Mouse (Mus musculus) embryonic facial prominence, embryonic 14.5 days (tissue): ENCODE results near the gene Mrps18b. TPM values are rescaled to one million over a fixed set of nuclear protein-coding genes. Genes with fewer than 3 reads are reported as not detected.

Experiments
- ATAC-seq: fragments of 200-750 bp; cut with Nextera tagmentation; 2 replicates; pipeline ENCODE4 v1.8.0; 2017; ENCODE audit warnings: low read depth, moderate number of reproducible peaks, moderate TSS enrichment
- DNase-seq: peaks from one replicate; pipeline ENCODE4 v3.0.0-alpha.2; 2015; ENCODE audit warnings: low spot score
- H3K27ac ChIP-seq: fragments of 300-500 bp; sonication (generic); replicated peaks from 2 replicates; pipeline ENCODE4 v1.5.1; 2014; ENCODE audit warnings: low read depth, mild to moderate bottlenecking, low read length, moderate library complexity
- H3K27me3 ChIP-seq: fragments of 300-500 bp; sonication (generic); replicated peaks from 2 replicates; pipeline ENCODE4 v1.6.1; 2014; ENCODE audit warnings: low read length; ENCODE audit not compliant: control insufficient read depth, insufficient read depth
- H3K36me3 ChIP-seq: fragments of 300-500 bp; sonication (generic); 2 replicates; pipeline ENCODE4 v1.6.1; 2014; ENCODE audit warnings: low read length, mixed read lengths; ENCODE audit not compliant: control insufficient read depth, insufficient read depth
- H3K4me1 ChIP-seq: fragments of 300-500 bp; sonication (generic); 2 replicates; pipeline ENCODE4 v1.6.1; 2014; ENCODE audit warnings: antibody characterized with exemption, low read length; ENCODE audit not compliant: control insufficient read depth, insufficient read depth
- H3K4me2 ChIP-seq: fragments of 300-500 bp; sonication (generic); 2 replicates; pipeline ENCODE4 v1.6.1; 2014; ENCODE audit warnings: low read depth, mild to moderate bottlenecking, low read length, moderate library complexity, mixed read lengths
- H3K4me3 ChIP-seq: fragments of 300-500 bp; sonication (generic); 2 replicates; pipeline ENCODE4 v1.5.1; 2014; ENCODE audit warnings: low read depth, mild to moderate bottlenecking, low read length
- H3K9ac ChIP-seq: fragments of 300-500 bp; sonication (generic); 2 replicates; pipeline ENCODE4 v1.6.1; 2014; ENCODE audit warnings: low read depth, mild to moderate bottlenecking, low read length, moderate library complexity, mixed read lengths
- H3K9me3 ChIP-seq: fragments of 300-500 bp; sonication (generic); 2 replicates; pipeline ENCODE4 v1.6.1; 2016; ENCODE audit warnings: low read length; ENCODE audit not compliant: control insufficient read depth
- WGBS: fragments of 180-500 bp; shearing (Covaris S2); extraction: QIAGEN DNeasy Blood & Tissue Kit; methylation state at CpG from one replicate; pipeline ENCODE4 v1.1.7; 2014; 5-methylcytosine and 5-hydroxymethylcytosine counted together
- polyA plus RNA-seq: library from polyadenylated mRNA; unstranded; fragments of >200 nt; fragmentation: Nextera tagmentation; extraction: Ambion mirVana; gene quantifications from 2 replicates; pipeline ENCODE4 v1.2.1, GENCODE M21; 2014

The Mrps18b gene
- polyA plus RNA-seq, 1 experiment from 2014 or later, result 73.3 TPM

DNA sequence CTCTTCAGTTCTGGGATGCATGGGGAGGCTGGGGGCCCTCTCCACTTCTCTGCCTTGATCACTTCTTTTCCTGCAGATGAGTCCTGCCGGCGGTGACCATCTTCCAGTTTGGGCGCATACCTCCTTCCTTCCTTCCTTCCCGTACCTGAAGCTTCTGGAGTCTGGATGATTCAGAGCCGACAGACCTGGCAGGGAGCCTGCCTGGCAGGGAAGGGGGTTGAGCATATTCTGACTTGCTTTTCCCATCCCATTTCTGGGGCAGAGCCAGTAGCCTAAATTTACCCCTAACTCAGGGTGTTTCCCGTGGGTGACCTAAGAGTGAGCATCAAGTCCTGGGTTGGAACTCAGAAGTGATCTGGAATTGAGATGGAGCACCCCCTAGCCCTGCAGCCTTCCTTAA, 41.5 kb downstream of the Mrps18b start:
- Histone ChIP-seq H3K9ac (no peak overlapping the region), H3K36me3 (peaks cover 48% of the 10 kb centered on the region), H3K4me2 (no peak overlapping the region), H3K4me1 (peaks cover 9% of the 10 kb centered on the region; the same call in 1 of the 2 replicates), H3K9me3 (peaks cover 6% of the 10 kb centered on the region; the same call in 1 of the 2 replicates), H3K4me3 (no peak overlapping the region), H3K27me3 (no peaks in the 10 kb centered on the region), H3K27ac (no peak overlapping the region)
- no peak for ATAC-seq
- DNase-seq, result no peak
- WGBS, result 81% methylated on average over 5 of the region's 6 CpGs

- Histone ChIP-seq H3K27me3 (no peaks in the 10 kb centered on the region), H3K4me3 (no peak overlapping the region), H3K27ac (0 out of 2 replicates have a peak overlapping the region, but pooled peaks have one; percentile 2), H3K4me1 (peaks cover 15% of the 10 kb centered on the region; the same call in 1 of the 2 replicates), H3K4me2 (peak overlapping the region; percentile 6; the same call in 1 of the 2 replicates), H3K9ac (peak overlapping the region; percentile 46; the same call in 1 of the 2 replicates), H3K36me3 (peaks cover 48% of the 10 kb centered on the region), H3K9me3 (peaks cover 6% of the 10 kb centered on the region; the same call in 1 of the 2 replicates)
- WGBS, result 29% methylated on average over 21 of the region's 21 CpGs
- DNase-seq, result peak; percentile 83
- peak; percentile 58 for ATAC-seq
Measured at GRCm38 (mm10) chr17:35873774-35874519, 42.2 kb downstream of the Mrps18b start.

DNA sequence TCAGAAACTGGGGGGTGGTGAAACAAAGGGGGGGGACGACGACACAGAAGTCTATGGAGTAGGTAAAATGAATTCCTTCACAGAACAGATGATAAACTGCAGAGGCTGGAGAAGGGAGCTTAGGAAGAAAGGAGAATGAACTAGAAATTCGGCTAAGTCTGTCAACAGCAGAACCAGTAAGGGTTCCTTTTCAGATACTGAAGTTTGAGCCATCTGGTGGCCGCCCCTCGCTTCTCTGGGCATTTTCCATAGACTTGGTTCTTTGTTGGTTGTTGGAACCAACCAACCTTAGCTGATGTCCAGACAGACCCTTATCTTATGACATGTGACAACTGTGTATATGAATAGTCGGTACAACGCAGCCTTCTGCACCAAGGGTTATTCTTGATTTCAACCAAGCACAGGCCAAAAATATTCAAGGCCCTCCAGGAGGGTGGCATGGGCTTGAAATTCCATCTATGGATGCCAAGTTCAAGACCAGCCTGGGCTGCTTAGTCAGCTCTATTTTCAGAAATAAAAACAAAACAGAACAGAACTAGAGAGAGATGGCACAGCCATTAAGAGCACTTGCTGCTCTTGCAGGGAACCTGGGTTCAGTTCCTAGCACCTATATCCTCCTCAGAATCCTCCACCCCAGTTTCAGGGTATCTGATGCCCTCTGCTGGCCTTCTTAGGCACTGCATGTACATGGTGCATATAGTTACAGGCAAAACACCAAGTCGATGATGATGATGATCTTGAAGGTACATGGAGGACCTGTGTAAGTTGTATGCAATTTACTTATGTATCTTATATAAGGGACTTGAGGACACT, 45.1 kb downstream of the Mrps18b start:
- Histone ChIP-seq H3K4me3 (peak overlapping the region; percentile 57), H3K4me1 (peaks cover 30% of the 10 kb centered on the region), H3K9ac (0 out of 2 replicates have a peak overlapping the region, but pooled peaks have one; percentile 70), H3K27me3 (no peaks in the 10 kb centered on the region), H3K27ac (peak overlapping the region; percentile 73), H3K36me3 (peaks cover 47% of the 10 kb centered on the region), H3K9me3 (peaks cover 6% of the 10 kb centered on the region; the same call in 1 of the 2 replicates), H3K4me2 (peak overlapping the region; percentile 96)
- no peak for DNase-seq
- 74% methylated on average over 8 of the region's 8 CpGs for WGBS
- no peak for ATAC-seq

DNA sequence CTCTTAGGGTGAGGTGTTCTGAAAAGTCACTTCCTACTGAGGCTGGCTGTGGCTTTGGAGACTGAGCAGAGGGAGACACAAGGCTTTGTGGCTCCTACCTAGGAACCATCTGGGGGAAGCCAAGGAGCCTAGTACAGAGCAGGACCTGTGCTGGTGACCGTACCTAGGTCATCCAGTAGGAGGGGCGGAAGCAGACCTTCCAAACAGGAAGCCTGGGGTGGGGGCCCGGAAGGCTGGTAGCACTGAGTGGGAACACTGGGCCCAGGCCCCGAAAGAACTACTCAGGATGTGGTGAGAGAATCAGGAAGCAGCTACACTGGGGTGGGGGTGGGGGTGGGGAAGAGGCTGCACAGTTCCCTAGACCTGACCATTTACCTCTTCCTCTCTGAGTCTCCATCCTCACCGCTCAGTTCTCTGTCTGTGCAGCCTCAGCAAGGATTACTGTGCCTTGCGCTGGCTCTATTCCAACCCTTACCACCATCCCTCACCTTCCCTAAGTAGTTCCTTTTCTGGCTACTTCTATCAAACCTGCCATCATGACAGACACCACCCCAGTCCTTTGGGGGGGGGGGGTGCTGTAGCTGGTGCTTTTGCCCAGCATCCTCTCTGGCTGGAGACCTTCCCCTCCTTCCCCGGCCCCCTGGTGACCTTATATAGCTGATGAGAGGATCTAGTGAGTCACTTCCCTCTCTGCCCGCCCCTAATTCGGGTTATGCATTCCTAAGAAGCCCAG, 45.9 kb downstream of the Mrps18b start:
- peak overlapping the region; percentile 73 for H3K27ac ChIP-seq
- peak overlapping the region; percentile 70 for H3K9ac ChIP-seq
- peaks cover 40% of the 10 kb centered on the region for H3K36me3 ChIP-seq
- ATAC-seq (no peak), DNase-seq (peak; percentile 49)
- H3K4me2 ChIP-seq, result peak overlapping the region; percentile 96
- WGBS, result 38% methylated on average over 8 of the region's 9 CpGs
- peaks cover 30% of the 10 kb centered on the region for H3K4me1 ChIP-seq
- peak overlapping the region; percentile 57 for H3K4me3 ChIP-seq
- peaks cover 6% of the 10 kb centered on the region; the same call in 1 of the 2 replicates for H3K9me3 ChIP-seq
- no peaks in the 10 kb centered on the region for H3K27me3 ChIP-seq

- Histone ChIP-seq H3K4me3 (peak overlapping the region; percentile 57), H3K36me3 (peaks cover 32% of the 10 kb centered on the region), H3K4me2 (peak overlapping the region; percentile 96), H3K27me3 (no peaks in the 10 kb centered on the region), H3K9me3 (peaks cover 6% of the 10 kb centered on the region; the same call in 1 of the 2 replicates), H3K9ac (peak overlapping the region; percentile 70), H3K27ac (peak overlapping the region; percentile 73), H3K4me1 (peaks cover 37% of the 10 kb centered on the region)
- no peak for ATAC-seq
- peak; percentile 63 for DNase-seq
- WGBS, result 0% methylated on average over 7 of the region's 7 CpGs
Measured at GRCm38 (mm10) chr17:35869346-35870067, 46.7 kb downstream of the Mrps18b start.

DNA sequence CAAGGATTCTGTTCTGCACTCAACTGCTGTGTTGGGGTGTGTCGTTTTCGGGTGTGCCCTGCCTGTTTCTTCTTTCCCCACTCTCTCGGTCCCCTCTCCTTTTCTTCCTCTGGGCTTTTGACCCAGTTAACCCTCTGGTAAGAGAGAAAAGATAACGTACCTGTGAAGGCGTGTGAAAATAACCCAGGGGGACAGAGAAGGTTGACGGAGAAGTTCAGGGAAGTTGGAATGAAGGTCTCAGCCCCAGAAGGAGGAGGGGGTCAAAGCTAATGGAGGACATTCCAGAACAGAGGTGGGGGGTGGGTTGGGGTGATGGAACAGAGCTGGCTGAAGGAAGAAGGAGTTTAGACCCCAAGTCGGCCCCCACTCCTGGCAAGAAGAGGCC, 47.2 kb downstream of the Mrps18b start:
- peak overlapping the region; percentile 70 for H3K9ac ChIP-seq
- peak overlapping the region; percentile 57 for H3K4me3 ChIP-seq
- ATAC-seq (no peak), DNase-seq (no peak)
- H3K27ac ChIP-seq, result peak overlapping the region; percentile 73
- peak overlapping the region; percentile 96 for H3K4me2 ChIP-seq
- H3K27me3 ChIP-seq, result no peaks in the 10 kb centered on the region
- WGBS, result 2% methylated on average over 7 of the region's 7 CpGs
- H3K9me3 ChIP-seq, result peaks cover 6% of the 10 kb centered on the region; the same call in 1 of the 2 replicates
- H3K36me3 ChIP-seq, result peaks cover 27% of the 10 kb centered on the region
- peaks cover 38% of the 10 kb centered on the region for H3K4me1 ChIP-seq

DNA sequence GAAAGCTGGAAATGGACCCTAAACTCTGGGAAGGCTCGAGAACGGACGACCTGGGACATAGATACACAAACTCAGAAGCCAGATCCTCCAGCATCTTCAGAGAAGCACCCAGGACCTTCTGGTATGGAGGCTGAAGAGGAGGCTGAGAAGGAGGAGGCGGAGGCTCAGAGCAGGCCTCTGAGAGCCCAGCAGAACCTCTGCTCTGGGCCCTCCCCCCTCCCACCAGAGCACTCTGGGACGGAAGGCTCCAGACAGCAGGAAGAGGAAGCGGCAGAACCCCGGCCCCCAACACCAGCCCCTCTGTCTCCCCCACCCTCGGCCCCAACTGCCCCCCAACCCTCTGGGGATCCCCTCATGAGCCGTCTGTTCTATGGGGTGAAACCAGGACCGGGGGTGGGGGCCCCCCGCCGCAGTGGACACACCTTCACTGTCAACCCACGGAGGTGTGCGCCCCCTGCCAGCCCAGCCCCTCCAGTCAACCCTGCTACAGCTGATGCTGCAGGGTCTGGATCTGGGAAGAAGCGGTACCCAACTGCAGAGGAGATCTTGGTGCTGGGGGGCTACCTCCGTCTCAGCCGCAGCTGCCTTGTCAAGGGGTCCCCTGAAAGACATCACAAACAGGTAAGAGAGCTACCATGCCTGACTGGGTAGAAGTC, 47.9 kb downstream of the Mrps18b start:
- Histone ChIP-seq H3K4me1 (peaks cover 38% of the 10 kb centered on the region), H3K27ac (peak overlapping the region; percentile 73; the same call in 1 of the 2 replicates), H3K4me2 (peak overlapping the region; percentile 96), H3K9me3 (peaks cover 6% of the 10 kb centered on the region; the same call in 1 of the 2 replicates), H3K36me3 (peaks cover 22% of the 10 kb centered on the region), H3K27me3 (no peaks in the 10 kb centered on the region), H3K9ac (peak overlapping the region; percentile 70), H3K4me3 (peak overlapping the region; percentile 57)
- ATAC-seq (no peak), DNase-seq (peak; percentile 21)
- 22% methylated on average over 15 of the region's 17 CpGs for WGBS
